Mouse (Mus musculus): ENCODE data around the gene Traf3ip3.

Traf3ip3 gene

DNA sequence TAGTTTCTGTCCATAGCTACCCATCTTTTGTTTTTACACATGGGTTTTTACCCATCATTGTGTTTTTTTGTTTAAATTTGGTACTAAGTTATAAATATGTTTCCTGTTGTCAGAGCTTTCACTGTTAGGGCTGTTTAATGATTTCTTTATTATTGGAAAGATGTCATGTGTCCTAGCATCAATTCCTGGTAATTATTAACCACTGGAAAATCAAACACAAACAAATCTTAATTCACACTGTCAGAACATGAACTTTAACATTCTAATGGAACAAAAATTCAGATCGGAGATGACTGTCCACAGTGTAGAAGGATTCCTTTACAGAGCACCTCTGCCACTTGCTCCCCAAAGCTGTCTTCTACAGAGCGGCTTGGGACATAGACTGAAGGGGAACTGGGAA is 3.9 kb upstream of the Traf3ip3 start:
- DNase-seq (ENCODE audit: low read depth), result no peak

DNA sequence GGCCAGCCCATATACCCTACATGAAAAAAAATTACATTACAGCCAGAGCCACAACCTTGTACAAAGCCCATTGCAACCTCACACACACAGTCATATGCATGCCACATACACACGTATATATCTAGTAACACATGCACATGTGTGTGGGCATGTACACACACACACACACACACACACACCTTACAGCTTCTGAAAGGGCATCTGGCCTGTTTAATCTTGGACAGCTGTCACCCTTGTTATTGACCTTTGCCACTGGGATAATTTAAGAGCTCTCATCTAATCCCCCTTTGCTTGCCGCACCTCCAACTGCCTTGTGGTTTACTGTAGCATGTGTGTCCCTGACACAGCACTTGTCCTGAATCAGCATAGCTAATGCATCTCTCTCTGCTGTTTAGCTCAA is 2.3 kb upstream of the Traf3ip3 start:
- no peak for DNase-seq (ENCODE audit: low read depth)

DNA sequence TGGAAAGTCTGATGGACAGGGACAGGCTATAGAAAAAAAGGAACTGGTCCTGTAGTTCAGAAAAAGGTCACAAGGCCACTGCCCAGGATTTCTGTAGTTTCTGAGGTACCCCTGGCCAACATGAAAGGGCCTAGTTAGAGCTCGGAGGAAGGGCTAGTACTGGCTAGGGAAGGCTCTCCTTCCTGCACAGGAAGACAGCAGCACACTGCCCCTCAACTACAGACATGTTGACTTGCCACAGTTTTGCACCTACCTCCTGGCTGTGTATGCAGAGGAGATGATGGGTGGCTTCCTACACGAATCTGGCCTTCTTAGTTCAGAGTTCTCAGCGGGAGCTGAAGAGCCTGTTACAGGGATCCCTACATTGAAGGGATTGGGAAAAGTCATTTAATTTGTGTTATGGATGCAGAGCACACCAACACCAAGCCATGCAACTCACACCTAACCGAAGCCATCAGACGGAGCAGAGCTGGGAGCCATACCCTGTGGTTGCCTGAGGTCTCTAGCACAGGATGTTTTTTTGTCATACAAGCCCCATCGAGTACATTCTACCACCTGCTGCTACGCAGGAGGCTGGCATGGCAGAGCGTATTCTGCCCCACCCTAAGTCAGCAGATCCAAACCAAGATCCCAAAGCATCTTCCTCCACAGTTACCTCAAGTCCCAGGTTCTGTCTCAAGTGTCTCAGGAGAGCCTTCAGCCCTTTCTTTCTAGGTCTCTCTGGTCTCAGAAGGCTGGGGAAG is 692 bp downstream of the Traf3ip3 start:
- DNase-seq (ENCODE audit: low read depth), result peak; percentile 44

DNA sequence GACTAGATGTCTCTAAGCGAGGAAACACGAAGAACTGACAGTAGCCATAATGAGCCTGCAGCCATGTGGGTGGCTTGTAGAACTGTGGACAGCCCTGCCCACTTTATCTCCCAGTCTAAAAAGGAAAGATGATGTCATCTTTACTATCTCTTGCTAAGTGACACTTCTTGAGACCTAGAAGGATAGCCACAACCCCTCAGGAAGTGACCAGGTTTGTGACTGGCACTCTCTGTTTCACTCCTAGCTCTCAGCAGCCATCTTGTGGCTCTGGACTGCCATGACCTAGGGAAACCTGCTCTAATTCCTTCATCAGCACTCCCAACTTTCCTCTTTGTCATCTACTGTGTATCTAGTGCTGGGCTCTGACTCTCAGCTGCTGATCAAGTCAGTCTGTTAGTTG is 3.2 kb downstream of the Traf3ip3 start:
- DNase-seq (ENCODE audit: low read depth), result peak; percentile 78

GRCm38 (mm10) chr1:193197494-193198205 is 3.9 kb downstream of the Traf3ip3 start:
- no peak for DNase-seq (ENCODE audit: low read depth)

DNA sequence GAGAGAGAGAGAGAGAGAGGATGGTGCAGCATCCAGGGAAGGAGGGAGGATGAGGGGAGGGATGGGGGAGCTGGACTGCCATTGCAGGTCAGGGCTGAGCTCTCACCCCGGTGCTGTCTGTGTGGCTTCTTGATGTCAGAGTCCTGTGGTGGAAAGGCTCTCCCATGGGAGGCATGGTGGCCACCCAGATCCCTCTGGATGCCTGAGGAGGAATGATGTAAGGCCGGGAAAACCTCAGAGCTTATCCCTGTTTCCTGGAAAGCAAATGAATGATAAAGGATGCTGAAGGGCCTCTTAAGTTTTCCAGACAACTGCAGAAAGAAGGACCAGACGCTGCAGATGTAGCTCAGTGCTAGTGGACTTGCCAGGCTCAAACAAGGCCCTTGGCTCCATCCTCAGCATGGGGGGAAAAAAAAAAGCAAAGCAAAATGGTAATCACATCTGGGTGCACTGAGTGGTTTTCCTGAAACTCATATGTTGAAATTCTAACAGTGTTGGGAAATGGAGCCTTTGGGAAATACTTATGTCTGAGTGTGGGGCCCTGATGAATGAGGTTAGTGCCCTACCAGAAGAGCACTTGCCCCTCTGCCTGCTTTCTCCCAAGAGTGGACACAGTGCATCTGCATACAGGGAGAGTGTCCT is 6.2 kb downstream of the Traf3ip3 start:
- DNase-seq (ENCODE audit: low read depth), result no peak

GRCm38 (mm10) chr1:193194416-193195140 is 6.9 kb downstream of the Traf3ip3 start:
- DNase-seq (ENCODE audit: low read depth), result no peak

GRCm38 (mm10) chr1:193191675-193192283 is 9.7 kb downstream of the Traf3ip3 start:
- DNase-seq (ENCODE audit: low read depth), result peak; percentile 86

GRCm38 (mm10) chr1:193189771-193190170 is 11.7 kb downstream of the Traf3ip3 start:
- no peak for DNase-seq (ENCODE audit: low read depth)

DNA sequence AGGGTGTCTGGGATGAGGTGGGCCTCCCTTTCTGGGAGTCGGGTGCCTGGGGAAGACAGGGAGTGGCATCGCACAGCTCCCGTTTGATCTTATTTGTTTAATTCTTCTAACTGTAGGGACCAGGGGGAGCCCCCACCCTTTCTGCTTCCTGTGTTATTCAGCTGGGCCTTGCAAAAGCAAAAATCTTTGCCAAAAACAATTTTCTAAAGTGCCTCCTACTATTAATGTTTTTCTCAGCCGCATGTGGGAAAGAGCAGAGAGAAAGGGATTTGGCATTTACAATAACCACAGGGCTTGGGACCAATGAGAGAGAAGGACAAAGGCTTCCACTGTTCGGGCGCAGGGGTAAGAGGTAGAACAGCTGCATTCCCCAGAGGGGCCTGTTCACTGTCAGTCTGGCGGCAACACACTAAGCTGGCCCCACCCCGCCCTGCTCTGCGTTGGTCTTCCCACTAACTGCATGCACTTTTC is 12.3 kb downstream of the Traf3ip3 start:
- no peak for DNase-seq (ENCODE audit: low read depth)

GRCm38 (mm10) chr1:193188257-193188656 is 13.2 kb downstream of the Traf3ip3 start:
- no peak for DNase-seq (ENCODE audit: low read depth)

DNA sequence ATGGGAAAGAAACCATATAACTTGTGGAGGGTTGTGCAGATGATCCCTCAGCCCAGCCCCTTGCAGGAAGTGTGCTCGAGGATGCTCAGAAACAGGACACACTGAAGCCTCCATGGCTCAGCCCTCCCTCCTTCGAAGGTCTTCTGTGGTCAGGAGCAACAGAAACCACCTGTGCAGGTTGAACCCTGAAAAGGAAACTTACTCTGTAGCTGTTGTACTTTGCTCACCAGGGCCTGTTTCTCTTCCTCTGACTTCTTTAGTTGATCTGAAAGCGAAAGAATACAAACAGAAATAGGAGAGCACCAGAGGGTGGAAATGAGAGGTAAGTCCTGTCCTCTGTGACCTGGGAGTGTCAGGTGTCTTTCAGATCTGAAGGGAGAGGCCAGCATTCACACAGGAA is 20.4 kb downstream of the Traf3ip3 start:
- no peak for DNase-seq (ENCODE audit: low read depth)

DNA sequence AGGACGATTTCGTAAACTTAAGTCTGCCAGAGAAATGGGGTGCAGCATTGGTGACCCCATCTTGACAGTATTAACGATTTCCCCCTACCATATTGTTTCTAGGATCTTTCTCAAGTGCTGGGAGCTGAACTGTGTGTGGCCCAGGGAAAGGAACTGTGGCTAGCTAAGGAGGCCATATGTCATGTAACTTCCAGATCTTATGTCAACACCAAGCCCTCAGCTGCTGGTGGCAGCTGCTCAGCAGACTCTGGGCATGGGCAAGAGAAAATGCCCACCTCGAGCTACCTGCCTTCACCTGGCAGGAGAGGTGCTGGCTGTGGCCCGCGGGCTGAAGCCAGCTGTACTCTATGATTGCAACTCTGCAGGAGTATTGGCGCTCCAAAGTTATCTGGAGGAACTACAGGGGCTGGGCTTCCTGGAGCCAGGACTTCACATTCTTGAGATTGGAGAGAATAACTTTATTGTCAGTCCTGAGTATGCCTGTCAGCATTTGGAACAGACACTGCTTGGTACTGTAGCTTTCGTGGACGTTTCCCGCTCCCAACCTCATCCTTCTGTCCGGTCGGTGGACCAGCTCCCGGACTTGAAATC is 27.3 kb downstream of the Traf3ip3 start:
- peak; percentile 34 for DNase-seq (ENCODE audit: low read depth)

GRCm38 (mm10) chr1:193173810-193174129 is 27.7 kb downstream of the Traf3ip3 start:
- DNase-seq (ENCODE audit: low read depth), result no peak

- DNase-seq (ENCODE audit: low read depth), result peak; percentile 99
Observed at GRCm38 (mm10) chr1:193172991-193173809, 28.3 kb downstream of the Traf3ip3 start.

- DNase-seq (ENCODE audit: low read depth), result no peak
Observed at GRCm38 (mm10) chr1:193169856-193170255, 31.6 kb downstream of the Traf3ip3 start.

GRCm38 (mm10) chr1:193169228-193169627 is 32.3 kb downstream of the Traf3ip3 start:
- DNase-seq (ENCODE audit: low read depth), result no peak

DNA sequence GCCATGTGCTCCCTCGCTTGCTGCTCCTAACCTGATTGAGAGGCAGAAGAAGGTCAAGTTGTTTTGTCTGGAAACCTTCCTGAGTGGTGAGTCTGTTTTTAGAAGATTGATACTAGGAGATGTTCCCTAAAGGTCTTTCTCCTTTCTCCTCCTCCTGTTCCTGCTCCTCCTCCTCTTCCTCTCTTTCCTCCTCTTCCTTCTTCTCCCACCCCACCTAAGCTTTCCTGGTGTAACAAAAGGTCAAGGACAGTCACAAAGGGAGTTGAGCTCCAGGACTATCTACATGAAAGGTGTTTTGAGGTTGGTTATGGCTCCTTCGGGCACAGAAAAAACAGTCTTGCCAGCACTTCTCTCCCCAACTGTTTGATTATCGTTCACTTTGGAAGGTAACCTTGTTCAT is 33.8 kb downstream of the Traf3ip3 start, which contains the start of gene A130010J15Rik:
A130010J15Rik (plus strand) TSS at position 301 of the 400 bp plus-strand sequence.
- DNase-seq (ENCODE audit: low read depth), result no peak

- peak; percentile 93 for DNase-seq (ENCODE audit: low read depth)
Observed at GRCm38 (mm10) chr1:193160317-193161032, 41.0 kb downstream of the Traf3ip3 start.

- no peak for DNase-seq (ENCODE audit: low read depth)
Observed at GRCm38 (mm10) chr1:193159613-193160012, 41.9 kb downstream of the Traf3ip3 start.

All from 416B (cell line).